Mouse (Mus musculus): Measurements from ENCODE around the gene Tescl.
A peak's percentile ranks its signal among the peaks of the same experiment; 100 is the strongest.

The Tescl gene

GRCm38 (mm10) chr7:24363228-24363627, 29.5 kb upstream of the Tescl start:
- peak; percentile 64 for DNase-seq (ENCODE audit: low read depth, low spot score)

DNA sequence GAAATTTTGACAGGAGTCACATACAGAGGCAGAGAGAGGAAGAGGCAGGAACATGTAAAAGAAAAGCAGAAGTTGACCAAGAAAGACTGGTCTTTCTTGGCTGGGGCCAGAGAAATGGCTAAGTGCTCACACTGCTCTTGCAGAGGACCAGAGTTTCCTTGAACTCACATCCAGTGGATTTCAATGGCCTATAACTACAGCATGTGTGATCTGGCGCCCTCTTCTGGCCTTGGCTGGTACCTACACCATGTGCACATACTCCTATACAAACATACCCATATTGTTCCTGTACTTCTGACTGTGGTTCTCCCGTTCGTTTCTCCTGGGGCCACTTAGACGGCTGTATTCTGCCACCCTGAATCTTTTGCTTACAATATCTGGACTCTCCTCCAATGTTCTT, 27.3 kb upstream of the Tescl start:
- peak; percentile 81 for DNase-seq (ENCODE audit: low read depth, low spot score)

- peak; percentile 81 for DNase-seq (ENCODE audit: low read depth, low spot score)
Measured at GRCm38 (mm10) chr7:24359269-24359668, 25.5 kb upstream of the Tescl start.

DNA sequence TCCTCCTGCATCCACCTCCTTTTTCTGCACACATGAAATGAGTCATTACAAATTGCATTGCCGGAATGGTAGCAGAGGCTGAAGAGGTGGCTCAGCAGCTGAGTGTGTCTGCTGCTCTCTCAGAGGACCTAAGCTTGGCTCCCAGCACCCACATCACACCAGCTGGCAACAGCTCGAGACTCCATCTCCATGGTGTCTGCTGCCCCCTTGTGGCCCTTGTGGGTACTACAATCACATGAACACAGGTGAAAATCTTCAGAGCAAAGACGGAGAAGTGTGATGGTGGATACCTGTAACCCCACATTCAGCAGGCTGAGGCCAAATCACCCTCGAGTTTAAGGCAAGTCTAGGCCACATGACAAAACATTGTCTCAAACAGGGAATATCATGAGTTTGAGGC, 24.2 kb upstream of the Tescl start:
- DNase-seq (ENCODE audit: low read depth, low spot score): peak; percentile 63

- DNase-seq (ENCODE audit: low read depth, low spot score): no peak
Measured at GRCm38 (mm10) chr7:24356081-24356480, 22.3 kb upstream of the Tescl start.

DNA sequence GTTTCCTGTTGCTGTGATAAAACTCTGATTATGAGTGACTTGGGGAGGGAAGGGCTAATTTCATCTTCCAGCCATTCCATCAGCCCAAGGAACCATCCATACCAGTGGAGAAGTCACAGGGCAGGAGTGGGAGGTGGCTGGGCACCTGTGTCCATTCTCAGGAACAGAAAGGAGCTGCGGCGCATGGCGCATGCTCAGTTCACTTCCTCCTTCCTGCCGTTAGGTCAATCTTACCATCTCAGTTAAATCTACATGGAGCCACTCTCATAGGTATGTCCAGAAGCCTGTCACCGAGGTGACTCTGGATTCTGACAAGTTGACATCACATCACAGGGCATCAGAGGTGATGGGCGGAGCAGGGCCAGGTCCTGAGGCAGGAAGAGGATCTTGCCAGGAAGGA, 21.9 kb upstream of the Tescl start:
- DNase-seq (ENCODE audit: low read depth, low spot score): no peak

DNA sequence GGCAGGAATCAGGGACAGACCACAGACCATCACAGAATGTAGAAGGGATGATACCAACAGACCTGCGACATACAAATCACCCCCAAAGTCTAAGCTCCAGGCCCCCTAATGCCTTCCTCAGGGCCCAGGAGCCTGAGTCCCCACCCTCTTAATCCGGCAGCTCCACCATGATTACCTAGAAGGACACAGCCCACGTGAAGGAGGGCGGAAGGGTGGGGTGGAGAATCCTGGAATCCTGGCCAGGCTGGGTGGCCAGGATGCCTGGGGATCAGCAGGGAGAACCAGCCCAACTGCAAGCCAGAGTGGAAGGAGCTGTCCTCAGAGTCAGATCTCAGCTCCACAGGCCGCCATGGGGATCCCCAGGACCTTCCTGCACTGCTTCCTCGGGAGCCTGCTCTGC, 15.2 kb upstream of the Tescl start, which contains the start of gene Lypd5:
TSS of gene Lypd5 (plus strand) at position 301 of the 400 bp plus-strand sequence.
- DNase-seq (ENCODE audit: low read depth, low spot score): no peak

DNA sequence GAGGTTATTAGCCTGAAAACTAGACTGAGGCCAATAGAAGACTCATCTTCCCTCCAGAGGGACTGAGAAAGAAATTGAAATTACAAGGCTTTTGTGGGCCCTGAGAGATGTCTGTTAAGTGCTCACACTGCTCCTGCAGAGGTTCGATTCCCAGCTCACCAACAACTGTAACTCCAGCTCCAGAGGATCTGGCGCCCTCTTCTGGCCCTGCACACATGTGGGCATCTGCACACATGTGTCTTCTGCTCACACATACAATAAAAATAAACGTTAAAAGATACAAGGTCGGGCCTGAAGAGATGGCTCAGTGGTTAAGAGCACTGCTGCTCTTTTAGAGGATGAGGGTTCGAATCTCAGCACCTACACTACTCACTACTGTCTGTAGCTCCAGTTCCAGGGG, 12.7 kb upstream of the Tescl start:
- no peak for DNase-seq (ENCODE audit: low read depth, low spot score)

DNA sequence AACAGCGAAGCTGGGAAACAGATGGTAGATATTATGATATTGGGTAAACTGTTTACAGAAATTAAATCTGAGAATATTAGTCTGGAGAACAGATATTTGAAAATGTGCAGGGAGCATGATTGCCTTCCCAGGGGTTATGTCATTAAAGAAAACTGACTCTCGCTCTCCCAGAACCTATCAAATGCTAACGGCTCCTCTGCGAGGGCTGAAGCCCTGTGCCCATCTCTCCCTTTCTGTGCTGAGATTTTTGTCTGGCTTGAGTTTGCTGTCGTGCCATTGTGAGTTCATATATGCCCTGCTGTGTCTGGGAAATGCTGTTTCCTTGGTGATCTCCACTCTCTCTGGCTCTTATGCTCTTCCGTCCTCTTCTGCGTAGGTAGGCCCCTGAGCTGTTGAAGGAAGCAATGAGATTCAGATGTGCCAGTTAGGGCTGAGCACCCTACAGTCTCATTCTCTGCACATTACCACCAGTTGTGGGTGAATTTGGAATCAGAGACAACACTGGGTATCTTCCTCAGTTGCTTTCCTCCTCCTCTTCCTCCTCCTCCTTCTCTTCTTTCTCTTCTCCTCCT, 10.1 kb upstream of the Tescl start:
- no peak for DNase-seq (ENCODE audit: low read depth, low spot score)

DNA sequence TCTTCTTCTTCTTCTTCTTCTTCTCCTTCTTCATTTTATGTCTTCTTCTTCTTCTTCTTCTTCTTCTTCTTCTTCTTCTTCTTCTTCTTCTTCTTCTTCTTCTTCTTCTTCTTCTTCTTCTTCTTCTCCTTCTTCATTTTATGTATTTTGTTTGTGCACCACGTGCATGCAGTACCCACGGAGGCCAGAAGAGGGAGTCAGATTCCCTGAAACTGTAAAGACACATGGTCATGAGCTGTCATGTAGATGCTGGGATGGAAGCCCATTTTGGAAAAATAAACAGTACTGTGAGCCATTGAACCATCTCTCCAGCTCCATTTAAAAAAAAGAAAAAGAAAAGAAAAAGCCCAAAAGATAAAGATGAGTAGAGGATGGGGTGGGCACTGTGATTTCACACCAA, 4.5 kb upstream of the Tescl start:
- peak; percentile 76 for DNase-seq (ENCODE audit: low read depth, low spot score)

- DNase-seq (ENCODE audit: low read depth, low spot score): peak; percentile 75
Measured at GRCm38 (mm10) chr7:24335699-24336309, 2.1 kb upstream of the Tescl start.

GRCm38 (mm10) chr7:24327281-24327975, 6.3 kb downstream of the Tescl start:
- DNase-seq (ENCODE audit: low read depth, low spot score): peak; percentile 9

GRCm38 (mm10) chr7:24326273-24327135, 7.2 kb downstream of the Tescl start:
- DNase-seq (ENCODE audit: low read depth, low spot score): no peak

DNA sequence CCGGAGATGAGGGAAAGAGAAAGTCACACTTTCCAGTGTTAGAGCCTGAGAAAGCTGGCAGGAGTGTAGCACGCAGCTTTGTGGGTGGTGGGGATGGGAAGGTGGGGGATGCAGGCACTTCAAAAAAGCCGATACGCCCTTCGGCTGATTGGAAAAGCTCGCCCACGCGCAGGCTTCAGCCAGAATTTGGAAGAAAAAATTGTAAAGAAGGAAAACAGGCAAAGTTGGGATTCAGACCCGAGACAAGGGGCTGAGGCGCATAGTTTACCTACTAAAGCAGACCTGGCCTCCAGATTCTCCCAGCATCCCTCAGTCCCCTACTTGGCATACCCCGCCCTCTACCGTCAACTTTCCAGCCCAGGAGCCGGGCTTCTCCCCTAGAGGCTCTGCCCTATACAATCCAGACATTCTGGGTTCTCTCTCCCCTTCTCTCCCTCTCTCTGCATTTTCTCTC, 8.0 kb downstream of the Tescl start:
- DNase-seq (ENCODE audit: low read depth, low spot score): peak; percentile 31

- no peak for DNase-seq (ENCODE audit: low read depth, low spot score)
Measured at GRCm38 (mm10) chr7:24325197-24325596, 8.5 kb downstream of the Tescl start.

DNA sequence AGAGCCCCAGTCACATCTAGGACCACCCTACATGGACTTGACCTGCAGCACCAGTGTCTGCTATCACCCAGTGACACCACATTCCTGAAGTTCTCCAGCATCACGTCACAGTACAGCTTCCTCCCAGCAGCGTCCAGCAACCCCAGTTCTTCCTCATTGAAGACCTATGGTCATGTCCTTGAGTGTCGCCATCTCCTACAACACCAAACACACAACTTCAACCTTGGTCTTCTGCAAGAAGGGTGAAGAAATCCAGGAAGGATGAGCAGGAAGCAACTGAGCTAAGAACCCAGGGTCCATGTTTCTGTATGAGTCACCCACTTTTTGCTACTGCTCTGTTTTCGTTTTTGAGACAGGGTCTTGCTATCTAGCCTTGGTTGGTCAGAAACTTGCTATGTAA, 11.1 kb downstream of the Tescl start:
- no peak for DNase-seq (ENCODE audit: low read depth, low spot score)

- DNase-seq (ENCODE audit: low read depth, low spot score): no peak
Measured at GRCm38 (mm10) chr7:24318942-24319341, 14.8 kb downstream of the Tescl start.

DNA sequence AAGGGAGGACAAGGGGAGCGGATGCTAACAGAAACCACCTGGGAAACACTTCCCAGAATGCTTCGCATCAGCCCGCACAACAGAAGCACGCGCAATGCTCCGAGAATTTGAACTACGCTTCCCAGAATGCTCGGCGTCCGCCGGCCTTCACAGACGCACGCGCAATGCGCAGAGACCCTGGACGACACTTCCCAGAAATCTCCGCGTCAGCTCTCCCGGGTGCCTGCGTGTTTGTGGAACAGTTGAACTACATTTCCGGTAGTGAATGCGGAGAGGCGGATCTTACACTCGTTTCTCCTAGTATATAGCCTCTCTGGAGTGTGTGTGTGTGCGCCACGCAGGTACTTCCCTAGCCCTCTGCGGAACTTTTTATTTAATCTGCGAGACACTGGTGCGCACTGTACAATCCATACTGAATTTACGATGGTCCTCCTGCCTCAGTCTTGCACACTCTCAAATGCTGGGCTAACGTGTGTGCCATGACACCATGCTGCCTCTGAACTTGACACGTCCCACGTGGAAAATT, 17.1 kb downstream of the Tescl start, which contains the start of gene Zfp94:
TSS of gene Zfp94 (minus strand) at position 100 of the 526 bp plus-strand sequence.
- DNase-seq (ENCODE audit: low read depth, low spot score): peak; percentile 97

DNA sequence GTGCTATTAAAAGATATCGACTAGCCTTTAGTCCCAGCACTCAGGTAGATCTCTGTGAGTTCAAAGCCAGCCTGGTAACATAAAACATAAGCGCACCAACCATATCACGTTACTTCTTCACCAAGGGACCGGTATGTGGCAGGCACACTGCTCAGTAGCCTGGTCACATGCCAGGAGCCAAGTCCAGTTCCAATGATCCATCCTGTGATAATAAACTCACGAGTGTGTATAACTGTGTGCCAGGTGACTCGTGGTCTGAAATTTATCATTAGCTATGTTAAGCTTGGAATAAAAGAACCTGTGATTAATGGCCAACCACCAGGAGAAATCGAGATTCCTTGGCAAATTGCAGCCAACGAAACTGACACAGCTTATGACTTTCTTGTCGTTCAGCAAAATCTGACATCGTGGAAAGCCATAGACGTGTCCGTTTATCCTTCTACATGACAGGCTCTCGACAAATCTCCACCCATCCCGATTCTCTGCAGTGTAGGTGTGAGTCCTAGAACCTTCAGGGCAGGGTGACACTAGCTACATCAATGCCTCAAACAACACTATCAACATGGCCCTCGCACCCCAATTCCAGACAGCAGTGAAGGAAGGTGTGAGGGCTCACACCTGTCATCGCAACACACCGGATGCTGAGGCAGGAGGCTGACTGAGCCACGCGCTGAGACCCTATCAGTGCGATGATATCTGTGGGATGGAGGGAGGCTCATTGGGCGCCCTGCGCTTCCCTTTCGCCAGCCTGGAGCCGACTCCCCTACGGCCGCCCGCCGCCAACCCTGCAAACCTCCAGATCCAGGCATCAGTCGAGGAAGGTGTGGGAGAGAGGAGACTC, 17.8 kb downstream of the Tescl start:
- no peak for DNase-seq (ENCODE audit: low read depth, low spot score)

- peak; percentile 26 for DNase-seq (ENCODE audit: low read depth, low spot score)
Measured at GRCm38 (mm10) chr7:24300771-24301282, 32.9 kb downstream of the Tescl start, which contains the start of gene Zfp61. TSS of gene Zfp61 (minus strand) at chr7:24301232.
